Mouse (Mus musculus): ENCODE measurements around the gene Arhgef38. TPM values are rescaled to one million over a fixed set of nuclear protein-coding genes. Genes with fewer than 3 reads are reported as not detected.

Gene Arhgef38
- polyA plus RNA-seq, 1 experiment from 2014 or later: 1.1 TPM

- no peaks in the 10 kb centered on the region for H3K27me3 ChIP-seq (replicated peaks; ENCODE audit: control insufficient read depth, insufficient read depth, low read length)
- no peak overlapping the region for H3K4me2 ChIP-seq (replicated peaks; ENCODE audit: low read depth)
- H3K36me3 ChIP-seq (ENCODE audit: control insufficient read depth, insufficient read depth): no peaks in the 10 kb centered on the region; the same call in 1 of the 2 replicates
- TF ChIP-seq CTCF (IDR thresholded peaks at IDR 0.05; ENCODE audit: low read depth): no peak
- H3K4me3 ChIP-seq (ENCODE audit: low read depth, low read length): no peak overlapping the region
- no peaks in the 10 kb centered on the region for H3K9me3 ChIP-seq (ENCODE audit: control insufficient read depth)
- no peak for ATAC-seq
- 37% methylated on average over 5 of the region's 5 CpGs for WGBS
- no peaks in the 10 kb centered on the region for H3K4me1 ChIP-seq (replicated peaks; ENCODE audit: control insufficient read depth, insufficient read depth, low read length)
- H3K9ac ChIP-seq (ENCODE audit: low read depth, low read length): no peak overlapping the region
- no peak overlapping the region for H3K27ac ChIP-seq (ENCODE audit: low read depth, low read length)
Observed at GRCm38 (mm10) chr3:133158260-133158659, 76.5 kb downstream of the Arhgef38 start.

- Histone ChIP-seq H3K4me2 (replicated peaks; ENCODE audit: low read depth) (no peak overlapping the region), H3K27ac (ENCODE audit: low read depth, low read length) (no peak overlapping the region), H3K9ac (ENCODE audit: low read depth, low read length) (no peak overlapping the region), H3K4me3 (ENCODE audit: low read depth, low read length) (no peak overlapping the region), H3K4me1 (replicated peaks; ENCODE audit: control insufficient read depth, insufficient read depth, low read length) (no peaks in the 10 kb centered on the region), H3K36me3 (ENCODE audit: control insufficient read depth, insufficient read depth) (no peaks in the 10 kb centered on the region; the same call in 1 of the 2 replicates), H3K27me3 (replicated peaks; ENCODE audit: control insufficient read depth, insufficient read depth, low read length) (no peaks in the 10 kb centered on the region), H3K9me3 (ENCODE audit: control insufficient read depth) (no peaks in the 10 kb centered on the region)
- TF ChIP-seq CTCF (IDR thresholded peaks at IDR 0.05; ENCODE audit: low read depth): no peak
- no peak for ATAC-seq
- 81% methylated on average over 8 of the region's 8 CpGs for WGBS
Observed at GRCm38 (mm10) chr3:133154683-133155082, 80.1 kb downstream of the Arhgef38 start.

- Histone ChIP-seq H3K27ac (ENCODE audit: low read depth, low read length) (no peak overlapping the region), H3K36me3 (ENCODE audit: control insufficient read depth, insufficient read depth) (no peaks in the 10 kb centered on the region; the same call in 1 of the 2 replicates), H3K4me2 (replicated peaks; ENCODE audit: low read depth) (no peak overlapping the region), H3K9me3 (ENCODE audit: control insufficient read depth) (no peaks in the 10 kb centered on the region), H3K4me1 (replicated peaks; ENCODE audit: control insufficient read depth, insufficient read depth, low read length) (no peaks in the 10 kb centered on the region), H3K9ac (ENCODE audit: low read depth, low read length) (no peak overlapping the region), H3K27me3 (replicated peaks; ENCODE audit: control insufficient read depth, insufficient read depth, low read length) (no peaks in the 10 kb centered on the region), H3K4me3 (ENCODE audit: low read depth, low read length) (no peak overlapping the region)
- WGBS: 66% methylated on average over 6 of the region's 6 CpGs
- ATAC-seq: no peak
- no peak for TF ChIP-seq CTCF (IDR thresholded peaks at IDR 0.05; ENCODE audit: low read depth)
Observed at GRCm38 (mm10) chr3:133153629-133154028, 81.1 kb downstream of the Arhgef38 start.

- no peak for TF ChIP-seq CTCF (IDR thresholded peaks at IDR 0.05; ENCODE audit: low read depth)
- 46% methylated on average over 1 of the region's 1 CpGs for WGBS
- no peak overlapping the region for H3K4me2 ChIP-seq (replicated peaks; ENCODE audit: low read depth)
- H3K4me1 ChIP-seq (replicated peaks; ENCODE audit: control insufficient read depth, insufficient read depth, low read length): no peaks in the 10 kb centered on the region
- no peaks in the 10 kb centered on the region for H3K9me3 ChIP-seq (ENCODE audit: control insufficient read depth)
- no peaks in the 10 kb centered on the region for H3K27me3 ChIP-seq (replicated peaks; ENCODE audit: control insufficient read depth, insufficient read depth, low read length)
- no peak for ATAC-seq
- no peak overlapping the region for H3K9ac ChIP-seq (ENCODE audit: low read depth, low read length)
- H3K4me3 ChIP-seq (ENCODE audit: low read depth, low read length): no peak overlapping the region
- H3K36me3 ChIP-seq (ENCODE audit: control insufficient read depth, insufficient read depth): no peaks in the 10 kb centered on the region; the same call in 1 of the 2 replicates
- H3K27ac ChIP-seq (ENCODE audit: low read depth, low read length): no peak overlapping the region
Observed at GRCm38 (mm10) chr3:133152831-133153230, 81.9 kb downstream of the Arhgef38 start.

GRCm38 (mm10) chr3:133151629-133152028 is 83.1 kb downstream of the Arhgef38 start:
- TF ChIP-seq CTCF (IDR thresholded peaks at IDR 0.05; ENCODE audit: low read depth): no peak
- no peak overlapping the region for H3K4me3 ChIP-seq (ENCODE audit: low read depth, low read length)
- no peaks in the 10 kb centered on the region for H3K4me1 ChIP-seq (replicated peaks; ENCODE audit: control insufficient read depth, insufficient read depth, low read length)
- no peak overlapping the region for H3K4me2 ChIP-seq (replicated peaks; ENCODE audit: low read depth)
- no peak overlapping the region for H3K27ac ChIP-seq (ENCODE audit: low read depth, low read length)
- ATAC-seq: no peak
- WGBS: 89% methylated on average over 6 of the region's 6 CpGs
- no peaks in the 10 kb centered on the region for H3K9me3 ChIP-seq (ENCODE audit: control insufficient read depth)
- no peak overlapping the region for H3K9ac ChIP-seq (ENCODE audit: low read depth, low read length)
- no peaks in the 10 kb centered on the region for H3K27me3 ChIP-seq (replicated peaks; ENCODE audit: control insufficient read depth, insufficient read depth, low read length)
- peaks cover 6% of the 10 kb centered on the region; the same call in 1 of the 2 replicates for H3K36me3 ChIP-seq (ENCODE audit: control insufficient read depth, insufficient read depth)

- H3K27ac ChIP-seq (ENCODE audit: low read depth, low read length): no peak overlapping the region
- TF ChIP-seq CTCF (IDR thresholded peaks at IDR 0.05; ENCODE audit: low read depth): no peak
- no peak overlapping the region for H3K4me2 ChIP-seq (replicated peaks; ENCODE audit: low read depth)
- H3K9ac ChIP-seq (ENCODE audit: low read depth, low read length): no peak overlapping the region
- ATAC-seq: no peak
- no peaks in the 10 kb centered on the region for H3K27me3 ChIP-seq (replicated peaks; ENCODE audit: control insufficient read depth, insufficient read depth, low read length)
- WGBS: 80% methylated on average over 6 of the region's 6 CpGs
- H3K36me3 ChIP-seq (ENCODE audit: control insufficient read depth, insufficient read depth): peaks cover 6% of the 10 kb centered on the region; the same call in 1 of the 2 replicates
- no peak overlapping the region for H3K4me3 ChIP-seq (ENCODE audit: low read depth, low read length)
- H3K9me3 ChIP-seq (ENCODE audit: control insufficient read depth): no peaks in the 10 kb centered on the region
- no peaks in the 10 kb centered on the region for H3K4me1 ChIP-seq (replicated peaks; ENCODE audit: control insufficient read depth, insufficient read depth, low read length)
Observed at GRCm38 (mm10) chr3:133144511-133145147, 90.1 kb downstream of the Arhgef38 start.

Measured in intestine, postnatal 0 days (tissue).